Mouse (Mus musculus) monocyte, adult 59 days (primary cell): ENCODE measurements around the gene Rnaset2a. TPM values are rescaled to one million over a fixed set of nuclear protein-coding genes. Genes with fewer than 3 reads are reported as not detected.

Experiments
- total RNA-seq, 2 experiments: library from RNA; stranded (reverse); gene quantifications; one replicate each; pipeline ENCODE4 v1.2.4; 2023

The Rnaset2a gene
- 10 to 100 TPM; 42.4 to 51.3 TPM for total RNA-seq

GRCm38 (mm10) chr17:8147439-8148316, at the start of gene Rnaset2a, which contains the start of gene Gm49673:
Rnaset2a (minus strand) TSS chr17:8148097.
Gm49673 (minus strand) TSS chr17:8147788.

DNA sequence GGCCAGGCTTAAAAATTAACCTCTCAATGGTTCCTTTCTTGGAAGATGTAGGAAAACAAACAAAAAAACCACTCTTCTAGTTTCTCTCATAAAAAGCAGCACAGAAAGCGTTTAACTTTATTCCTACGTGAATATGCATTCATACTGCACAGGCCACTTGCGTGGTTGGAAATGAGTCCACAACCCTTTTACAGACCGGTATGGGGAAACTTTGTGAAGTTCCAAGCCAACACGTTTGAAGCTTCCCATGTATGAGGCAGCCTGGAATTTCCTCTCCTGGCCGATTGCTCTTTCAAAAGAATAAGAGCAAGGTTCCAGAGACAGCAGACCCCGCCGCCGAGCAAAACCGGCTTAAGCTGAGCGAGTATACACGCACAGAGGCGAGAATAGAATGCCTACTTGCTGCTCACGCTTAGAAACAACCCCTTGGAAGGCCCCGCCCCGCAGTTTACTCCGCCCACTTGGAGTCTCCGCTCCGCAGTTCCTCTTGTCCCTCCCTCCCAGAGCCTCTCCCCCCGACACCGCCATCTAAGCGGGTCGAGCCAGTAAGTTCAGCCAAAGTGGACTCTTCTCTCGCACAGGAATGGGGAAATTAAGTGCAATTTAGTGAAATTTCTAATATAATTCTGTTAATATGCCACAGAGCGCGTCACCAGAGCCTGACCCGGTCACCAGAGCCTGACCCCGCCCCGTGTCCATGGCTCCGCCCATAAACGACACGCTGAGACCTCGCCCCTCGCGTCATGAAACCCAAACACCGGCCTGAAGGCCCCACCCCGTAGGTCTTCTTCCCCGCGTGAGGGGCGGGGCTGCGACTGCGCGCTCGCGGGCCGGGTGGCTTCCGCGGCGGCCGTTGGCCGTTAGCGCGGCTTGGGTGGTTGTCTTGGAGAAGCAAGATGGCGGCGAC, 17.1 kb upstream of the Rnaset2a start, which contains the start of gene Fgfr1op:
Gene Fgfr1op (plus strand): TSS at position 801 of the 907 bp plus-strand sequence.

Other genes with a start within 250 kb of the Rnaset2a start
- 10 to 100 TPM; 93.3 to 95.1 TPM for gene Tagap, start 222.1 kb downstream of the Rnaset2a start, total RNA-seq
- gene Rsph3a, start 202.5 kb downstream of the Rnaset2a start, total RNA-seq, result 10 to 100 TPM; 14.3 to 20.7 TPM
- gene Gm49673, start 309 bp downstream of the Rnaset2a start, total RNA-seq, result under 1 TPM; 0.55 to 0.79 TPM
- gene Fgfr1op, start 17.4 kb upstream of the Rnaset2a start, total RNA-seq, result 10 to 100 TPM; 15.2 to 25.5 TPM
- 1 to 10 TPM; 1.6 to 3.1 TPM for gene Ccr6, start 87.9 kb upstream of the Rnaset2a start, total RNA-seq
- 10 to 100 TPM; 47.3 to 53.0 TPM for gene Mpc1, start 134.8 kb upstream of the Rnaset2a start, total RNA-seq
- 100 to 1,000 TPM; 129 to 147 TPM for gene Sft2d1, start 163.0 kb upstream of the Rnaset2a start, total RNA-seq
- under 1 TPM; 0.81 to 0.88 TPM for gene Prr18, start 189.4 kb upstream of the Rnaset2a start, total RNA-seq
- not detected for gene T2, start 207.9 kb upstream of the Rnaset2a start, total RNA-seq